Mouse (Mus musculus) brain, embryonic 14.5 days (tissue): ENCODE measurements around the gene Fosb.
A peak's percentile ranks its signal among the peaks of the same experiment; 100 is the strongest.

ENCODE experiments used
- CTCF ChIP-seq: fragments of 200-500 bp; IDR thresholded peaks from 2 replicates; pipeline ENCODE4 v1.5.1; 2012; ENCODE audit warnings: inconsistent platforms, mild to moderate bottlenecking, moderate library complexity, borderline replicate concordance; ENCODE audit not compliant: insufficient read depth, insufficient read length; ENCODE audit errors: extremely low read depth
- POLR2A ChIP-seq: fragments of 200-500 bp; IDR thresholded peaks from 2 replicates; pipeline ENCODE4 v1.6.1; 2012; ENCODE audit warnings: mild to moderate bottlenecking, inconsistent platforms, borderline replicate concordance; ENCODE audit not compliant: poor library complexity, insufficient read depth, insufficient read length, severe bottlenecking; ENCODE audit errors: extremely low read depth

- peak; percentile 17; the same call in 1 of the 2 replicates for TF ChIP-seq CTCF
- no peak for TF ChIP-seq POLR2A
Measured at GRCm38 (mm10) chr7:19328425-19328824, 18.6 kb upstream of the Fosb start.
